29 mouse cellular contexts compared by ENCODE assay signal in genomic region chr2:113931689-113932088, GRCm38 (mm10).
"Had no signal": no experiment of that assay in that cellular context is flagged by ENCODE, and none has a peak within 500 bp of the region (broad histone marks: within the 10 kb centered on the region; RNA-seq: fewer than 3 reads in every experiment).

No protein-coding gene starts in this region.

- H3K4me3 ChIP-seq: gastrocnemius, adult 2 months; heart, adult 2 months; heart, embryonic 13.5 days; heart, embryonic 15.5 days; hindbrain, embryonic 13.5 days; hindbrain, embryonic 15.5 days; layer of hippocampus, adult 2 months; left cerebral cortex, adult 2 months; limb, embryonic 10.5 days; limb, embryonic 12.5 days; liver, embryonic 13.5 days; liver, embryonic 15.5 days had no signal

- H3K4me2 ChIP-seq: heart, embryonic 11.5 days; heart, embryonic 13.5 days; heart, embryonic 15.5 days; hindbrain, embryonic 13.5 days; hindbrain, embryonic 15.5 days; limb, embryonic 12.5 days; liver, embryonic 11.5 days; liver, embryonic 13.5 days; liver, embryonic 15.5 days had no signal

- H3K36me3 ChIP-seq: heart, embryonic 13.5 days; heart, embryonic 15.5 days; hindbrain, embryonic 13.5 days; hindbrain, embryonic 15.5 days; limb, embryonic 10.5 days; limb, embryonic 12.5 days; liver, embryonic 13.5 days; liver, embryonic 15.5 days had no signal

- ATAC-seq: hindbrain, postnatal 0 days; intestine, embryonic 16.5 days; liver, postnatal 0 days had no signal

- H3K27me3 ChIP-seq: heart, embryonic 13.5 days; heart, embryonic 15.5 days; hindbrain, embryonic 13.5 days; hindbrain, embryonic 15.5 days; limb, embryonic 12.5 days; liver, embryonic 13.5 days; liver, embryonic 15.5 days had no signal

- DNase-seq: gastrocnemius, adult 2 months; gastrocnemius, postnatal 14 days; gastrocnemius, postnatal 36 days; heart, adult 11 months; heart, adult 2 months; heart, postnatal 14 days; heart, postnatal 36 days; kidney, adult 11 months; kidney, adult 2 months; kidney, adult 9 months; kidney, postnatal 10 days; kidney, postnatal 25 days; kidney, postnatal 4 days; liver; liver, embryonic 13.5 days; liver, postnatal 0 days had no signal

- H3K9ac ChIP-seq: heart, embryonic 13.5 days; heart, embryonic 15.5 days; hindbrain, embryonic 13.5 days; hindbrain, embryonic 15.5 days; limb, embryonic 12.5 days; liver, embryonic 13.5 days; liver, embryonic 15.5 days; liver, postnatal 0 days had no signal

- H3K4me1 ChIP-seq: heart, embryonic 13.5 days; heart, embryonic 15.5 days; hindbrain, embryonic 13.5 days; hindbrain, embryonic 15.5 days; limb, embryonic 10.5 days; limb, embryonic 12.5 days; liver, embryonic 13.5 days; liver, embryonic 15.5 days had no signal

- H3K9me3 ChIP-seq: heart, embryonic 13.5 days; heart, embryonic 15.5 days; hindbrain, embryonic 13.5 days; hindbrain, embryonic 15.5 days; limb, embryonic 10.5 days; limb, embryonic 12.5 days; liver, embryonic 13.5 days; liver, embryonic 15.5 days had no signal

- H3K27ac ChIP-seq: gastrocnemius, adult 2 months; heart, adult 2 months; heart, embryonic 13.5 days; heart, embryonic 15.5 days; hindbrain, embryonic 13.5 days; hindbrain, embryonic 15.5 days; hindbrain, postnatal 0 days; layer of hippocampus, adult 2 months; left cerebral cortex, adult 2 months; limb, embryonic 10.5 days; limb, embryonic 12.5 days; liver, embryonic 13.5 days; liver, embryonic 15.5 days had no signal
